Mouse (Mus musculus): ENCODE data around the gene Myo9a. TPM values are rescaled to one million over a fixed set of nuclear protein-coding genes. Genes with fewer than 3 reads are reported as not detected.
A peak's percentile ranks its signal among the peaks of the same experiment; 100 is the strongest.

The Myo9a gene
- polyA plus RNA-seq, 1 experiment: 21.2 TPM

DNA sequence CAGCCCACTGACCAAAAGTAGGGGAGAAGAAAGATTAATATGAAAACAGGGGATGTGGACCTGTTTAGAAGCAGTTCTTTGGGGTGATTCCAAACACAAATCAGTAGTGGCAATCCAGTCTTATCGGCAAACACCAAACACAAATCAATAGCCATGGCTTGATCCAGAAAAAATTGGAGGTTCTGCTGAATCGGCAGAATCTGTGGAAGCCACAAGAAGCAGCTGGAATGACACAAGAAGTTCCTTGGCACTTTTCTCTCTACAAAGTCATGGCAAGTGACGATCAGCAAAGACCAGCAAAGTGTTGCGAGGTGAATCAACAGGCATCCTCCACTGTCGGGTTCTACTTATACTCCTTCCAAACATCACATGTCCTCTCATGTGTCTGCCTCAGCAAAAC, 29.6 kb upstream of the Myo9a start:
- no peaks in the 10 kb centered on the region; the same call in 1 of the 2 replicates for H3K4me1 ChIP-seq (ENCODE audit: control insufficient read depth, insufficient read depth, low read length)
- H3K4me3 ChIP-seq (replicated peaks; ENCODE audit: insufficient read depth, low read depth, low read length): no peak overlapping the region
- WGBS: 85% methylated on average over 5 of the region's 5 CpGs
- no peak overlapping the region for H3K27ac ChIP-seq (ENCODE audit: insufficient read depth, low read length)
- no peak for DNase-seq
- no peaks in the 10 kb centered on the region for H3K27me3 ChIP-seq (ENCODE audit: control insufficient read depth, insufficient read depth, low read length)
- no peak for TF ChIP-seq CTCF (IDR thresholded peaks at IDR 0.05; ENCODE audit: borderline replicate concordance, insufficient read depth, low read depth, low read length)
- no peak for TF ChIP-seq POLR2A (IDR thresholded peaks at IDR 0.05; ENCODE audit: borderline replicate concordance, insufficient read depth, low read length)

DNA sequence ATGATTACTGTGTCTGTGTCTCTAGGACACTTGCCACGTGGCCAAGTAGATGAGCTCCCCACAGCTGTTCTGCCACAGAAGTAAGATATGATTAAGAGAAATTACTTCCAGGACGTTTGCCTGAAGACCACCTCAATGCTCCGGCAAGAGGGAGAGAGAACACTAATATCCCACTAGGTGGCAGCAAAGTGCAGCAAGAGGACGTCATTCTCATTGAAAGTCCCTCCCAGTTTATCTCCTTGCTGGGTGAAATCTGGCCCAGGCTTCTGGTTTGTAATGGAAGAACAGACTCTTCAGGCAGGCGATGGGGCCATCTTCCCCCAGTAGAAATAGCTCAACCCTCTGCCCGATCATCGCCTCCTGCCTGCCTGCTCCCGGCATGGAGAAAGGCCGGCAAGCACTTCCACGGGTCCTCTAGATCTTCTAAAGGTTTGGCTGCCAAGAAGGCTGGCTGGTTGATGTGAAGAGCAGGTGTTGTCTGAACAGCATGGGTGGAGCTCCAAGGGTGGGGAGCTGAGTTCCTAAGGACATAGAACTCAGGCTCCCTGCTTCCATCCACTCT, 27.5 kb upstream of the Myo9a start:
- no peak for TF ChIP-seq POLR2A (IDR thresholded peaks at IDR 0.05; ENCODE audit: borderline replicate concordance, insufficient read depth, low read length)
- TF ChIP-seq CTCF (IDR thresholded peaks at IDR 0.05; ENCODE audit: borderline replicate concordance, insufficient read depth, low read depth, low read length): peak; percentile 89
- peak; percentile 74 to 79 for DNase-seq
- Histone ChIP-seq H3K27ac (ENCODE audit: insufficient read depth, low read length) (no peak overlapping the region), H3K4me3 (replicated peaks; ENCODE audit: insufficient read depth, low read depth, low read length) (peak overlapping the region; percentile 50), H3K27me3 (ENCODE audit: control insufficient read depth, insufficient read depth, low read length) (no peaks in the 10 kb centered on the region), H3K4me1 (ENCODE audit: control insufficient read depth, insufficient read depth, low read length) (no peaks in the 10 kb centered on the region; the same call in 1 of the 2 replicates)
- 1% methylated on average over 10 of the region's 10 CpGs for WGBS

DNA sequence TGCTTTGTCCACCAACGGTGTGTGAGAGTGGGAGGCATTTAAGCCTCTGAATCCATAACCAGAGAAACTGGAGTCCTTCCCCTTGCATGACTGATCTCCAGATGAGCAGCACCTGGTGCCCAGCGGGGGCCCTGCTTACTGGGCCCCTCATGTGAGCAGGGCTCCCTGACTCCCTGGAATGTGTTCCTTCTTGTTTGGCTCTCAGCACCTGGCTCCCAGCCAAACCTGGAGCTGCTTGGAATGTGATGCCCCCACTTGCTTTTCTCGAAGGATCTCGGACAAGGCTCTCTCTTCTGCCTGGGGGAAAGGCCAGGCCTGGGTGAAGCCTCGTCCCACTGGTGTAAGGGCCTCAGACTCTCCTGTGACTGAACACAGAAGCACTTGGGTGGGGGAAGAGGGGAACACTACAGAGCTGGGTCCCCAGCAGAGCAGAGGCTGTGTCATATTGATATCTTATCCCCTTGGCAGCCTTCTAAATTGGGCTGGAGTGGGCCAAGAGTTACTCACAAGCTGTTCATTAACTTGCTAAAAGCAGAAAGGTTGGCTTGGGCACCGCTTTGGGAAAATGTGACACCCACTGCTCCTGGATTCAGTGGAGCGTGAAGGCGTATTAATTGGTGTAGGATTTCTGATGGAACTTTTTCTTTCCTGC, 26.8 kb upstream of the Myo9a start:
- Histone ChIP-seq H3K4me1 (ENCODE audit: control insufficient read depth, insufficient read depth, low read length) (no peaks in the 10 kb centered on the region; the same call in 1 of the 2 replicates), H3K4me3 (replicated peaks; ENCODE audit: insufficient read depth, low read depth, low read length) (no peak overlapping the region), H3K27ac (ENCODE audit: insufficient read depth, low read length) (no peak overlapping the region), H3K27me3 (ENCODE audit: control insufficient read depth, insufficient read depth, low read length) (no peaks in the 10 kb centered on the region)
- WGBS: 45% methylated on average over 8 of the region's 8 CpGs
- no peak for TF ChIP-seq POLR2A (IDR thresholded peaks at IDR 0.05; ENCODE audit: borderline replicate concordance, insufficient read depth, low read length)
- no peak for TF ChIP-seq CTCF (IDR thresholded peaks at IDR 0.05; ENCODE audit: borderline replicate concordance, insufficient read depth, low read depth, low read length)
- DNase-seq: peak; percentile 39 to 42

DNA sequence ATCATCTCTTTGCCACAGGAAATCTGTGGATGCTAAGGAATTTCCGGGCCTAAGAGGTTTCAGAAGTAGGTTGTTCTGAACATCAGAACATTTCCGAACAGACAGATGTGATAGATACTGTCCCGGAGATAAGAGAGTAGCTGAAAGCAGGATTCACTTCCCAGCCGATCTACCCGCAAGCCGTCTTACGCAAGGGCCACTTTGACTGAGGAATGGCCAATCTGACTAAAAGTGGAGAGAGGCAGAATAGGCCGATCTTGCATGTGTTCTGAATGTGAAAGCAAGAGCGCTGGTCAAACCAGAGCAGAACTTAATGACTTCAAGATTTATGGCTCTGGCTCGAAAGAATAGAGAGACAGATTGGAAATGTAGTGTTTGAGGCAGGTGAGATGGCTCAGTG, 25.2 kb upstream of the Myo9a start:
- WGBS: 96% methylated on average over 10 of the region's 10 CpGs
- no peak for TF ChIP-seq POLR2A (IDR thresholded peaks at IDR 0.05; ENCODE audit: borderline replicate concordance, insufficient read depth, low read length)
- H3K27ac ChIP-seq (ENCODE audit: insufficient read depth, low read length): no peak overlapping the region

DNA sequence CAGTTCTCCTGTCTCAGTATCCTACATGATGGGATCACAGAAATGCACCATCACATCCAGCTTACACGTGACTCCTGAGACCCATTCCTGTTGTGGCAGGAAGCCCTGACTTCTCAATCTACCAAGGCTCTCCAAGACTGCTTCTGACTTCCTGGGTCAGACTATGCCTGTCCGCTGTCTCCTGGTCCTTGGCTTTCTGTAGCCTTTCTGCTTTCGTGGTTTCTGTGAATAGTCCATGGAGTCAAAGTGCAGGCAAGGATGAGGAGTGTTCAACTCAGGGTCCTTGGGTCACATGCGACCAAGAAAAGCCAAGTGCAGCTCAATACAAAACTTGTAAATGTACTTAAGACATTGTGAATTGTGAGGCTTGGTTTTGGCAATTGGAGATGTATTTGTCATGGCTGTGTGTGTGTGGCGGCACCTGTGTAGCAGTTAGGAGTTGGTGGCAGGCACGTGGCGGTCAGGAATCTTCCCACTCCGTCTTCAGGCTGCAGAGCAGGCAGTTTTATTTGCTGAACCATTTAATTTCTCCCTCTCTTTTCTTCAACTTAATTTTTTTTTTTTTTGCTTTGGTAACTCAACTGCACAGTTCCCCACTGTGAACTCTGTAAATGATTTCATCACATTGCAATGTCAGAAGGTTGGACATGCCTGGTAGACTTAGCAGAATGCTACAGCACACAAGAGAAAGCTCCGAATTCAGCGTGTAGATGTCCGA, 23.0 kb upstream of the Myo9a start:
- 90% methylated on average over 11 of the region's 11 CpGs for WGBS
- Histone ChIP-seq H3K27ac (ENCODE audit: insufficient read depth, low read length) (no peak overlapping the region), H3K4me3 (replicated peaks; ENCODE audit: insufficient read depth, low read depth, low read length) (no peak overlapping the region), H3K27me3 (ENCODE audit: control insufficient read depth, insufficient read depth, low read length) (no peaks in the 10 kb centered on the region), H3K4me1 (ENCODE audit: control insufficient read depth, insufficient read depth, low read length) (no peaks in the 10 kb centered on the region; the same call in 1 of the 2 replicates)
- no peak for DNase-seq
- TF ChIP-seq CTCF (IDR thresholded peaks at IDR 0.05; ENCODE audit: borderline replicate concordance, insufficient read depth, low read depth, low read length) (no peak), POLR2A (IDR thresholded peaks at IDR 0.05; ENCODE audit: borderline replicate concordance, insufficient read depth, low read length) (no peak)

More for the DNA sequence above, 25.2 kb upstream of the Myo9a start:
- Histone ChIP-seq H3K4me3 (replicated peaks; ENCODE audit: insufficient read depth, low read depth, low read length) (no peak overlapping the region), H3K4me1 (ENCODE audit: control insufficient read depth, insufficient read depth, low read length) (no peaks in the 10 kb centered on the region; the same call in 1 of the 2 replicates), H3K27me3 (ENCODE audit: control insufficient read depth, insufficient read depth, low read length) (no peaks in the 10 kb centered on the region)
- no peak for DNase-seq

DNA sequence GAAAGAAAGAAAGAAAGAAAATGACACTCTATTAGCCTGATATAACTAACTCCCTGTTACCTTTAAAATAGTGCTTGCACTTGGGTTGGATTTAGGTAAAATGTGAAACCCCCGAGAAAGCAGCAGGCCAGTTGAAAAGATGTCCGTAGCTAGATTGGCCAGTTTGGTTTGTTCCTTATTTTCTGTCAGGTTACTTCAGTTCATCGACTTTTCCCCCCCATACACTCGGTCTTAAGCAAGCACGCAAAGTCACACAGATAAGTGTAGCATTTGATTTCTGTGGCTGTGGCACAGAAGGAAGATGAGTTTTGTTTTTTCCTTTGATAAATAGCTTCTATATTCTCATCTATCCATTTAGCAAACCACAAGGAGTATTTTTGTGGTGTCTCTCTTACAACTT, 19.6 kb upstream of the Myo9a start:
- no peaks in the 10 kb centered on the region for H3K4me1 ChIP-seq (ENCODE audit: control insufficient read depth, insufficient read depth, low read length)
- 92% methylated on average over 5 of the region's 5 CpGs for WGBS
- no peak for DNase-seq
- no peak for TF ChIP-seq POLR2A (IDR thresholded peaks at IDR 0.05; ENCODE audit: borderline replicate concordance, insufficient read depth, low read length)
- no peak for TF ChIP-seq CTCF (IDR thresholded peaks at IDR 0.05; ENCODE audit: borderline replicate concordance, insufficient read depth, low read depth, low read length)
- no peaks in the 10 kb centered on the region for H3K27me3 ChIP-seq (ENCODE audit: control insufficient read depth, insufficient read depth, low read length)
- no peak overlapping the region for H3K4me3 ChIP-seq (replicated peaks; ENCODE audit: insufficient read depth, low read depth, low read length)
- no peak overlapping the region for H3K27ac ChIP-seq (ENCODE audit: insufficient read depth, low read length)

DNA sequence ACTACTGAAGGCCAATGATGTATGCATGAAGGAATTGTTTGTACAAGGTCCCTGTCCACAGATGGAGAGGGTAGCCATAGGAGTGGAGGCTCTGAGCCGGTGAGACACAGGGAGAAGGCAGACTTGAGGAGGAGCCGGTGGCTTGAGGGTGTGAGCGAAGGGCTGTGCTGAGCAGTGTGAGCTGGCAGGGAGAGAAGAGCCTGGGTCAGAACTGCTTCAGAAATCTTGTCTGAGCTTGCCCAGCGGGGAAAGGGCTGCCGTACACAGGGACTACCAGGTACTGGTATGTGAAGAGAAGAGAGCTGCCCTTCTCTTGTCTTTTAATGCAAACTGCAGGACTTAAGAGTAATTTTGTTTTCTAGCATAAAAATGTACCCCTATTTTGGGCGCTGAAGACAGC, 17.6 kb upstream of the Myo9a start:
- WGBS: 87% methylated on average over 6 of the region's 6 CpGs
- no peak overlapping the region for H3K4me3 ChIP-seq (replicated peaks; ENCODE audit: insufficient read depth, low read depth, low read length)
- H3K27ac ChIP-seq (ENCODE audit: insufficient read depth, low read length): no peak overlapping the region
- H3K27me3 ChIP-seq (ENCODE audit: control insufficient read depth, insufficient read depth, low read length): no peaks in the 10 kb centered on the region
- TF ChIP-seq POLR2A (IDR thresholded peaks at IDR 0.05; ENCODE audit: borderline replicate concordance, insufficient read depth, low read length) (no peak), CTCF (IDR thresholded peaks at IDR 0.05; ENCODE audit: borderline replicate concordance, insufficient read depth, low read depth, low read length) (no peak)
- no peak for DNase-seq
- no peaks in the 10 kb centered on the region for H3K4me1 ChIP-seq (ENCODE audit: control insufficient read depth, insufficient read depth, low read length)

DNA sequence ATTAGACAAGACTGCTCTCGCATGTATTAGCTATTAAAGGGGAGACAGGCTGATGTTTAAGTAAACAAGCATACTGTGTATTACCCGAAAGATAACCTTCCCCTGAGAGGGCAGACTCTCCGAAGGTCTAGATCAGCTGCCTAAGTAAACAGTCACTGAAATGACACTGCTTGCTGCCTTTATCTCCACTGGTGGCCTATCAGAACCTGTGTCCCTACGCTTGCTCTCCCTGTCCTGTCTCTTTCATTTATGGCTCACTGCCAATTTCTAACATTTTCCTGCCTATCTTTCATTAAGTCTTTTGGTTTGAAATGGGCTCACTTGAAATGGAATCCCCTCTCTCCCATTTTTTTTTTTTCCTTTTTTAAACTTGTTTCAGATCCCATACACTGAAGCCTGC, 15.3 kb upstream of the Myo9a start:
- DNase-seq: no peak
- Histone ChIP-seq H3K4me1 (ENCODE audit: control insufficient read depth, insufficient read depth, low read length) (no peaks in the 10 kb centered on the region), H3K4me3 (replicated peaks; ENCODE audit: insufficient read depth, low read depth, low read length) (no peak overlapping the region), H3K27me3 (ENCODE audit: control insufficient read depth, insufficient read depth, low read length) (no peaks in the 10 kb centered on the region), H3K27ac (ENCODE audit: insufficient read depth, low read length) (no peak overlapping the region)
- WGBS: 87% methylated on average over 4 of the region's 4 CpGs
- TF ChIP-seq CTCF (IDR thresholded peaks at IDR 0.05; ENCODE audit: borderline replicate concordance, insufficient read depth, low read depth, low read length) (no peak), POLR2A (IDR thresholded peaks at IDR 0.05; ENCODE audit: borderline replicate concordance, insufficient read depth, low read length) (no peak)

All from cerebellum, adult 2 months (tissue).